Comparison of ENCODE assay signal across 15 mouse cellular contexts in genomic region chr8:109156016-109156415, GRCm38 (mm10).
DNase-seq lines count a peak whose midpoint lies in the region.
"Had no signal": no experiment of that assay in that cellular context is flagged by ENCODE, and none has a peak within 500 bp of the region (broad histone marks: within the 10 kb centered on the region; RNA-seq: fewer than 3 reads in every experiment).

No protein-coding gene starts in this region.

- DNase-seq in heart, adult 9 months (ENCODE audit: low spot score in 2 of 2) = peak; percentile 26 to 53
- DNase-seq in heart, adult 11 months = no peak
- DNase-seq in retina, embryonic 14.5 days (ENCODE audit: low spot score) = peak; percentile 4
- no peak for DNase-seq in retina, postnatal 1 day
- DNase-seq in gastrocnemius, postnatal 14 days = peak; percentile 42
- DNase-seq in skeletal muscle tissue, adult 2 months (ENCODE audit: low read depth, low spot score) = peak; percentile 56
- no peak for DNase-seq in frontal cortex, postnatal 25 days (ENCODE audit: low spot score in 2 of 2)
- no peak for DNase-seq in layer of hippocampus, adult 11-12 months (ENCODE audit: low spot score)
- DNase-seq: adrenal gland, adult 2 months; cerebellum, adult 11-12 months; cerebellum, postnatal 36 days; forebrain, postnatal 0 days; layer of hippocampus, adult 9-11 months; right cerebral cortex, adult 18-20 months; spleen, adult 18-20 months had no signal

- intact Hi-C loops in gastrocnemius, postnatal 14 days (cut with DNase I; ENCODE audit: low total_unique reads) = no loop called here

Comparison
In these comparisons a context has a peak if more than half of its experiments do, and no peak if none do; other contexts are left out.
1. DNase-seq: peak in heart, adult 9 months (2 of 2), retina, embryonic 14.5 days (single experiment), gastrocnemius, postnatal 14 days (single experiment) and skeletal muscle tissue, adult 2 months (single experiment); none in heart, adult 11 months (single experiment), retina, postnatal 1 day (single experiment), frontal cortex, postnatal 25 days (0 of 2) and layer of hippocampus, adult 11-12 months (single experiment).